Mouse (Mus musculus) kidney, adult 10 weeks (tissue): Measurements from ENCODE around the gene Gm17079. TPM values are rescaled to one million over a fixed set of nuclear protein-coding genes. Genes with fewer than 3 reads are reported as not detected.

ENCODE experiments used
- polyA plus RNA-seq: library from polyadenylated mRNA; stranded (reverse); fragments of 350-450 nt; fragmentation: Illumina TruSeq; extraction: RNeasy Lipid Tissue Mini Kit (QIAGEN cat#74804); gene quantifications from one replicate; pipeline ENCODE4 v1.2.3, GENCODE M21; 2014; ENCODE audit warnings: low read depth, low replicate concordance

Gene Gm17079
- polyA plus RNA-seq: not detected

GRCm38 (mm10) chr14:51695368-51695767, at the start of gene Gm17079:
TSS of gene Gm17079 (minus strand) at chr14:51695468.

GRCm38 (mm10) chr14:51717083-51717482, 21.8 kb upstream of the Gm17079 start, which contains the start of gene Gm5800:
TSS of gene Gm5800 (minus strand) at chr14:51717183.

Other genes with a start within 250 kb of the Gm17079 start
- not detected for gene Vmn2r89, start 243.6 kb downstream of the Gm17079 start, polyA plus RNA-seq
- not detected for gene Gm5622, start 142.7 kb downstream of the Gm17079 start, polyA plus RNA-seq
- not detected for gene Gm17175, start 121.4 kb downstream of the Gm17079 start, polyA plus RNA-seq
- not detected for gene Gm17174, start 103.3 kb downstream of the Gm17079 start, polyA plus RNA-seq
- not detected for gene Gm17078, start 84.2 kb downstream of the Gm17079 start, polyA plus RNA-seq
- not detected for gene Gm4181, start 59.8 kb downstream of the Gm17079 start, polyA plus RNA-seq
- gene Gm5800, start 21.7 kb upstream of the Gm17079 start, polyA plus RNA-seq: not detected
- gene Ang4, start 78.1 kb upstream of the Gm17079 start, polyA plus RNA-seq: not detected
- not detected for gene AY358078, start 104.6 kb upstream of the Gm17079 start, polyA plus RNA-seq
- gene Ear6, start 158.2 kb upstream of the Gm17079 start, polyA plus RNA-seq: not detected
- gene Mettl17, start 189.4 kb upstream of the Gm17079 start, polyA plus RNA-seq: 1.9 TPM
- 0.16 TPM for gene Slc39a2, start 197.4 kb upstream of the Gm17079 start, polyA plus RNA-seq
- 188 TPM for gene Ndrg2, start 218.7 kb upstream of the Gm17079 start, polyA plus RNA-seq
- not detected for gene Tppp2, start 223.0 kb upstream of the Gm17079 start, polyA plus RNA-seq
- not detected for gene Rnase13, start 227.3 kb upstream of the Gm17079 start, polyA plus RNA-seq